Mouse (Mus musculus): Measurements from ENCODE around the gene Tmem51.
"Not testable (repeated sequence)": the region's sequence is repeated elsewhere in the genome, so short reads cannot be mapped to it uniquely, and the experiment has no call there.

The Tmem51 gene

GRCm38 (mm10) chr4:142053261-142053660 lies 30.8 kb downstream of the Tmem51 start:
- Histone ChIP-seq H3K4me3 (replicated peaks; ENCODE audit: low read length) (no peak overlapping the region), H3K36me3 (ENCODE audit: insufficient read depth, low read length) (peaks cover 7% of the 10 kb centered on the region), H3K9me3 (ENCODE audit: low read length) (no peaks in the 10 kb centered on the region), H3K4me1 (replicated peaks; ENCODE audit: low read depth, low read length) (peaks cover 90% of the 10 kb centered on the region), H3K27me3 (ENCODE audit: insufficient read depth, low read length) (no peaks in the 10 kb centered on the region)
- TF ChIP-seq POU5F1 (IDR thresholded peaks at IDR 0.05; ENCODE audit: borderline replicate concordance, low read length): no peak
- no peak for TF ChIP-seq NANOG (IDR thresholded peaks at IDR 0.05; ENCODE audit: borderline replicate concordance, low read length)
- TF ChIP-seq CTCF (conservative IDR thresholded peaks at IDR 0.05; ENCODE audit: low read length): no peak

- no peaks in the 10 kb centered on the region for H3K27me3 ChIP-seq (ENCODE audit: insufficient read depth, low read length)
- H3K4me1 ChIP-seq (replicated peaks; ENCODE audit: low read depth, low read length): peaks cover 91% of the 10 kb centered on the region
- peak overlapping the region; percentile 20; the same call in 1 of the 2 replicates for H3K4me3 ChIP-seq (replicated peaks; ENCODE audit: low read length)
- peaks cover 7% of the 10 kb centered on the region for H3K36me3 ChIP-seq (ENCODE audit: insufficient read depth, low read length)
- H3K9me3 ChIP-seq (ENCODE audit: low read length): no peaks in the 10 kb centered on the region
- TF ChIP-seq CTCF (conservative IDR thresholded peaks at IDR 0.05; ENCODE audit: low read length) (no peak), POU5F1 (IDR thresholded peaks at IDR 0.05; ENCODE audit: borderline replicate concordance, low read length) (no peak), NANOG (IDR thresholded peaks at IDR 0.05; ENCODE audit: borderline replicate concordance, low read length) (no peak)
Observed at GRCm38 (mm10) chr4:142052391-142053132, 31.5 kb downstream of the Tmem51 start.

- H3K27me3 ChIP-seq (ENCODE audit: insufficient read depth, low read length); H3K36me3 ChIP-seq (ENCODE audit: insufficient read depth, low read length); H3K9me3 ChIP-seq (ENCODE audit: low read length): not testable (repeated sequence)
- H3K4me3 ChIP-seq (replicated peaks; ENCODE audit: low read length): peak overlapping the region; percentile 20; the same call in 1 of the 2 replicates
- H3K4me1 ChIP-seq (replicated peaks; ENCODE audit: low read depth, low read length): peaks cover 94% of the 10 kb centered on the region
Observed at GRCm38 (mm10) chr4:142051883-142052282, 32.2 kb downstream of the Tmem51 start.

- Histone ChIP-seq H3K4me3 (replicated peaks; ENCODE audit: low read length) (no peak overlapping the region), H3K9me3 (ENCODE audit: low read length) (no peaks in the 10 kb centered on the region), H3K36me3 (ENCODE audit: insufficient read depth, low read length) (no peaks in the 10 kb centered on the region; the same call in 1 of the 2 replicates), H3K4me1 (replicated peaks; ENCODE audit: low read depth, low read length) (peaks cover 90% of the 10 kb centered on the region), H3K27me3 (ENCODE audit: insufficient read depth, low read length) (no peaks in the 10 kb centered on the region)
- no peak for TF ChIP-seq POU5F1 (IDR thresholded peaks at IDR 0.05; ENCODE audit: borderline replicate concordance, low read length)
- TF ChIP-seq CTCF (conservative IDR thresholded peaks at IDR 0.05; ENCODE audit: low read length): peak; percentile 44
Observed at GRCm38 (mm10) chr4:142049963-142050362, 34.1 kb downstream of the Tmem51 start.

GRCm38 (mm10) chr4:142048391-142048790 lies 35.7 kb downstream of the Tmem51 start:
- no peak overlapping the region for H3K4me3 ChIP-seq (replicated peaks; ENCODE audit: low read length)
- peaks cover 84% of the 10 kb centered on the region for H3K4me1 ChIP-seq (replicated peaks; ENCODE audit: low read depth, low read length)
- H3K36me3 ChIP-seq (ENCODE audit: insufficient read depth, low read length): no peaks in the 10 kb centered on the region; the same call in 1 of the 2 replicates
- no peaks in the 10 kb centered on the region for H3K9me3 ChIP-seq (ENCODE audit: low read length)
- no peak for TF ChIP-seq NANOG (IDR thresholded peaks at IDR 0.05; ENCODE audit: borderline replicate concordance, low read length)
- TF ChIP-seq CTCF (conservative IDR thresholded peaks at IDR 0.05; ENCODE audit: low read length): no peak
- TF ChIP-seq POU5F1 (IDR thresholded peaks at IDR 0.05; ENCODE audit: borderline replicate concordance, low read length): no peak
- no peaks in the 10 kb centered on the region for H3K27me3 ChIP-seq (ENCODE audit: insufficient read depth, low read length)

- no peaks in the 10 kb centered on the region for H3K27me3 ChIP-seq (ENCODE audit: insufficient read depth, low read length)
- no peaks in the 10 kb centered on the region; the same call in 1 of the 2 replicates for H3K36me3 ChIP-seq (ENCODE audit: insufficient read depth, low read length)
- TF ChIP-seq NANOG (IDR thresholded peaks at IDR 0.05; ENCODE audit: borderline replicate concordance, low read length) (no peak), CTCF (conservative IDR thresholded peaks at IDR 0.05; ENCODE audit: low read length) (no peak), POU5F1 (IDR thresholded peaks at IDR 0.05; ENCODE audit: borderline replicate concordance, low read length) (no peak)
- no peaks in the 10 kb centered on the region for H3K9me3 ChIP-seq (ENCODE audit: low read length)
- peaks cover 72% of the 10 kb centered on the region for H3K4me1 ChIP-seq (replicated peaks; ENCODE audit: low read depth, low read length)
- H3K4me3 ChIP-seq (replicated peaks; ENCODE audit: low read length): no peak overlapping the region
Observed at GRCm38 (mm10) chr4:142047005-142047404, 37.1 kb downstream of the Tmem51 start.

- TF ChIP-seq CTCF (conservative IDR thresholded peaks at IDR 0.05; ENCODE audit: low read length) (no peak), POU5F1 (IDR thresholded peaks at IDR 0.05; ENCODE audit: borderline replicate concordance, low read length) (no peak), NANOG (IDR thresholded peaks at IDR 0.05; ENCODE audit: borderline replicate concordance, low read length) (no peak)
- H3K4me1 ChIP-seq (replicated peaks; ENCODE audit: low read depth, low read length): peaks cover 67% of the 10 kb centered on the region
- no peaks in the 10 kb centered on the region for H3K9me3 ChIP-seq (ENCODE audit: low read length)
- no peaks in the 10 kb centered on the region; the same call in 1 of the 2 replicates for H3K36me3 ChIP-seq (ENCODE audit: insufficient read depth, low read length)
- no peaks in the 10 kb centered on the region for H3K27me3 ChIP-seq (ENCODE audit: insufficient read depth, low read length)
- H3K4me3 ChIP-seq (replicated peaks; ENCODE audit: low read length): no peak overlapping the region
Observed at GRCm38 (mm10) chr4:142046496-142046895, 37.6 kb downstream of the Tmem51 start.

GRCm38 (mm10) chr4:142045595-142046163 lies 38.4 kb downstream of the Tmem51 start:
- TF ChIP-seq NANOG (IDR thresholded peaks at IDR 0.05; ENCODE audit: borderline replicate concordance, low read length) (no peak), CTCF (conservative IDR thresholded peaks at IDR 0.05; ENCODE audit: low read length) (no peak), POU5F1 (IDR thresholded peaks at IDR 0.05; ENCODE audit: borderline replicate concordance, low read length) (no peak)
- H3K4me3 ChIP-seq (replicated peaks; ENCODE audit: low read length): no peak overlapping the region
- H3K36me3 ChIP-seq (ENCODE audit: insufficient read depth, low read length): peaks cover 6% of the 10 kb centered on the region; the same call in 1 of the 2 replicates
- peaks cover 59% of the 10 kb centered on the region for H3K4me1 ChIP-seq (replicated peaks; ENCODE audit: low read depth, low read length)
- no peaks in the 10 kb centered on the region for H3K9me3 ChIP-seq (ENCODE audit: low read length)
- no peaks in the 10 kb centered on the region for H3K27me3 ChIP-seq (ENCODE audit: insufficient read depth, low read length)
